Mouse (Mus musculus) ES-CJ7 (cell line): ENCODE data around the gene Ptprr.

ENCODE experiments used
- DNase-seq: peaks from one replicate; pipeline ENCODE4 v3.0.0; 2011; ENCODE audit warnings: low read depth, low spot score

Gene Ptprr

GRCm38 (mm10) chr10:116017845-116018479, at the start of gene Ptprr:
Gene Ptprr (plus strand): TSS chr10:116018213.
- DNase-seq, result peak; percentile 94

GRCm38 (mm10) chr10:115976345-115976744, 41.7 kb upstream of the Ptprr start:
- DNase-seq, result no peak

GRCm38 (mm10) chr10:115978992-115979391, 39.0 kb upstream of the Ptprr start:
- no peak for DNase-seq

- DNase-seq, result no peak
Measured at GRCm38 (mm10) chr10:115980018-115980417, 38.0 kb upstream of the Ptprr start.

GRCm38 (mm10) chr10:115984308-115984707, 33.7 kb upstream of the Ptprr start:
- no peak for DNase-seq

GRCm38 (mm10) chr10:116001838-116002237, 16.2 kb upstream of the Ptprr start:
- no peak for DNase-seq

GRCm38 (mm10) chr10:116006675-116007074, 11.3 kb upstream of the Ptprr start:
- no peak for DNase-seq

GRCm38 (mm10) chr10:116018480-116018891, 473 bp downstream of the Ptprr start:
- DNase-seq, result no peak

GRCm38 (mm10) chr10:116019086-116019860, 1.3 kb downstream of the Ptprr start:
- DNase-seq, result peak; percentile 73

GRCm38 (mm10) chr10:116021081-116021480, 3.1 kb downstream of the Ptprr start:
- DNase-seq, result no peak

GRCm38 (mm10) chr10:116038150-116038549, 20.1 kb downstream of the Ptprr start:
- no peak for DNase-seq

- DNase-seq, result no peak
Measured at GRCm38 (mm10) chr10:116075954-116076353, 57.9 kb downstream of the Ptprr start.

- no peak for DNase-seq
Measured at GRCm38 (mm10) chr10:116078636-116079035, 60.6 kb downstream of the Ptprr start.

- peak; percentile 52 for DNase-seq
Measured at GRCm38 (mm10) chr10:116079396-116079795, 61.4 kb downstream of the Ptprr start.

- no peak for DNase-seq
Measured at GRCm38 (mm10) chr10:116080841-116081240, 62.8 kb downstream of the Ptprr start.

GRCm38 (mm10) chr10:116083965-116084364, 66.0 kb downstream of the Ptprr start:
- DNase-seq, result peak; percentile 7

GRCm38 (mm10) chr10:116096466-116096865, 78.5 kb downstream of the Ptprr start:
- DNase-seq, result no peak

GRCm38 (mm10) chr10:116098470-116098869, 80.5 kb downstream of the Ptprr start:
- no peak for DNase-seq

- DNase-seq, result no peak
Measured at GRCm38 (mm10) chr10:116108176-116108575, 90.2 kb downstream of the Ptprr start.

- no peak for DNase-seq
Measured at GRCm38 (mm10) chr10:116108730-116109129, 90.7 kb downstream of the Ptprr start.

GRCm38 (mm10) chr10:116112868-116113267, 94.9 kb downstream of the Ptprr start:
- peak; percentile 2 for DNase-seq

GRCm38 (mm10) chr10:116113867-116114474, 96.0 kb downstream of the Ptprr start, which contains the start of gene 4933416C03Rik:
Gene 4933416C03Rik (minus strand): TSS chr10:116113917.
- DNase-seq, result peak; percentile 6
